Mouse (Mus musculus) midbrain, embryonic 15.5 days (tissue): ENCODE results near the gene Kit. TPM values are rescaled to one million over a fixed set of nuclear protein-coding genes. Genes with fewer than 3 reads are reported as not detected.

Source experiments
- ATAC-seq: fragments of 200-750 bp; cut with Nextera tagmentation; replicated peaks from 2 replicates; pipeline ENCODE4 v1.8.0; 2017; ENCODE audit warnings: moderate TSS enrichment
- H3K27ac ChIP-seq: fragments of 300-500 bp; sonication (generic); 2 replicates; pipeline ENCODE4 v1.5.1; 2015; ENCODE audit warnings: mild to moderate bottlenecking, inconsistent platforms
- H3K27me3 ChIP-seq: fragments of 300-500 bp; sonication (generic); replicated peaks from 2 replicates; pipeline ENCODE4 v1.6.1; 2015; ENCODE audit warnings: inconsistent platforms
- H3K36me3 ChIP-seq: fragments of 300-500 bp; sonication (generic); replicated peaks from 2 replicates; pipeline ENCODE4 v1.6.1; 2015; ENCODE audit warnings: inconsistent platforms
- H3K4me1 ChIP-seq: fragments of 300-500 bp; sonication (generic); 2 replicates; pipeline ENCODE4 v1.6.1; 2015; ENCODE audit warnings: inconsistent platforms
- H3K4me2 ChIP-seq: fragments of 300-500 bp; sonication (generic); 2 replicates; pipeline ENCODE4 v1.6.1; 2015; ENCODE audit warnings: inconsistent platforms, mild to moderate bottlenecking, moderate library complexity
- H3K4me3 ChIP-seq: fragments of 300-500 bp; sonication (generic); 2 replicates; pipeline ENCODE4 v1.5.1; 2015; ENCODE audit warnings: mild to moderate bottlenecking, inconsistent platforms
- H3K9ac ChIP-seq: fragments of 300-500 bp; sonication (generic); 2 replicates; pipeline ENCODE4 v1.6.1; 2015; ENCODE audit warnings: mild to moderate bottlenecking, inconsistent platforms
- H3K9me3 ChIP-seq: fragments of 300-500 bp; sonication (generic); 2 replicates; pipeline ENCODE4 v1.6.1; 2016; ENCODE audit warnings: inconsistent platforms
- WGBS: fragments of 180-500 bp; shearing (Covaris S2); methylation state at CpG from one replicate; pipeline ENCODE4 v1.1.7; 2015; ENCODE audit warnings: mixed read lengths; 5-methylcytosine and 5-hydroxymethylcytosine counted together
- polyA plus RNA-seq: library from polyadenylated mRNA; unstranded; fragments of >200 nt; fragmentation: Nextera tagmentation; extraction: Ambion mirVana; gene quantifications from 2 replicates; pipeline ENCODE4 v1.2.1, GENCODE M21; 2015

Gene Kit
- polyA plus RNA-seq, 1 experiment from 2014 or later = 44.0 TPM

GRCm38 (mm10) chr5:75699516-75699915 lies 124.8 kb downstream of the Kit start:
- H3K4me3 ChIP-seq = no peak overlapping the region
- no peak for ATAC-seq
- H3K4me2 ChIP-seq = no peak overlapping the region
- no peaks in the 10 kb centered on the region for H3K27me3 ChIP-seq
- H3K36me3 ChIP-seq = no peaks in the 10 kb centered on the region
- H3K4me1 ChIP-seq = no peaks in the 10 kb centered on the region
- no peak overlapping the region for H3K27ac ChIP-seq
- 62% methylated on average over 9 of the region's 9 CpGs for WGBS
- H3K9me3 ChIP-seq = no peaks in the 10 kb centered on the region; the same call in 1 of the 2 replicates
- H3K9ac ChIP-seq = no peak overlapping the region

- Histone ChIP-seq H3K4me3 (no peak overlapping the region), H3K4me2 (no peak overlapping the region), H3K4me1 (no peaks in the 10 kb centered on the region), H3K36me3 (no peaks in the 10 kb centered on the region), H3K27me3 (no peaks in the 10 kb centered on the region), H3K27ac (no peak overlapping the region), H3K9ac (no peak overlapping the region), H3K9me3 (no peaks in the 10 kb centered on the region; the same call in 1 of the 2 replicates)
- 72% methylated on average over 12 of the region's 12 CpGs for WGBS
- no peak for ATAC-seq
Measured at GRCm38 (mm10) chr5:75701662-75702061, 126.9 kb downstream of the Kit start.

- Histone ChIP-seq H3K9ac (no peak overlapping the region), H3K36me3 (no peaks in the 10 kb centered on the region), H3K27ac (no peak overlapping the region), H3K27me3 (no peaks in the 10 kb centered on the region), H3K4me2 (no peak overlapping the region), H3K4me3 (no peak overlapping the region), H3K4me1 (no peaks in the 10 kb centered on the region), H3K9me3 (no peaks in the 10 kb centered on the region; the same call in 1 of the 2 replicates)
- 95% methylated on average over 8 of the region's 8 CpGs for WGBS
- ATAC-seq = no peak
Measured at GRCm38 (mm10) chr5:75702080-75702479, 127.4 kb downstream of the Kit start.

- Histone ChIP-seq H3K36me3 (no peaks in the 10 kb centered on the region), H3K4me1 (no peaks in the 10 kb centered on the region), H3K9ac (no peak overlapping the region), H3K9me3 (no peaks in the 10 kb centered on the region; the same call in 1 of the 2 replicates), H3K27me3 (no peaks in the 10 kb centered on the region), H3K4me3 (no peak overlapping the region), H3K4me2 (no peak overlapping the region), H3K27ac (no peak overlapping the region)
- ATAC-seq = no peak
- 85% methylated on average over 7 of the region's 7 CpGs for WGBS
Measured at GRCm38 (mm10) chr5:75704584-75705175, 130.0 kb downstream of the Kit start.

GRCm38 (mm10) chr5:75705421-75705820 lies 130.7 kb downstream of the Kit start:
- Histone ChIP-seq H3K27ac (no peak overlapping the region), H3K9ac (no peak overlapping the region), H3K9me3 (no peaks in the 10 kb centered on the region; the same call in 1 of the 2 replicates), H3K27me3 (no peaks in the 10 kb centered on the region), H3K4me1 (no peaks in the 10 kb centered on the region), H3K36me3 (no peaks in the 10 kb centered on the region), H3K4me3 (no peak overlapping the region), H3K4me2 (no peak overlapping the region)
- WGBS = 95% methylated on average over 1 of the region's 1 CpGs
- ATAC-seq = no peak
